Mouse (Mus musculus): ENCODE data around the gene Dapk3.
A peak's percentile ranks its signal among the peaks of the same experiment; 100 is the strongest.

Gene Dapk3

GRCm38 (mm10) chr10:81182336-81183333 lies at the start of gene Dapk3:
Gene Dapk3, plus strand, starts transcription at chr10:81183005.
- peak; percentile 99 for DNase-seq

- DNase-seq, result peak; percentile 76
These were observed 48.6 kb upstream of the Dapk3 start for GRCm38 (mm10) chr10:81134181-81134587.

GRCm38 (mm10) chr10:81134966-81135681 lies 47.7 kb upstream of the Dapk3 start, which contains the start of gene Zbtb7a:
Gene Zbtb7a, plus strand, starts transcription at chr10:81135220.
- peak; percentile 75 for DNase-seq

DNA sequence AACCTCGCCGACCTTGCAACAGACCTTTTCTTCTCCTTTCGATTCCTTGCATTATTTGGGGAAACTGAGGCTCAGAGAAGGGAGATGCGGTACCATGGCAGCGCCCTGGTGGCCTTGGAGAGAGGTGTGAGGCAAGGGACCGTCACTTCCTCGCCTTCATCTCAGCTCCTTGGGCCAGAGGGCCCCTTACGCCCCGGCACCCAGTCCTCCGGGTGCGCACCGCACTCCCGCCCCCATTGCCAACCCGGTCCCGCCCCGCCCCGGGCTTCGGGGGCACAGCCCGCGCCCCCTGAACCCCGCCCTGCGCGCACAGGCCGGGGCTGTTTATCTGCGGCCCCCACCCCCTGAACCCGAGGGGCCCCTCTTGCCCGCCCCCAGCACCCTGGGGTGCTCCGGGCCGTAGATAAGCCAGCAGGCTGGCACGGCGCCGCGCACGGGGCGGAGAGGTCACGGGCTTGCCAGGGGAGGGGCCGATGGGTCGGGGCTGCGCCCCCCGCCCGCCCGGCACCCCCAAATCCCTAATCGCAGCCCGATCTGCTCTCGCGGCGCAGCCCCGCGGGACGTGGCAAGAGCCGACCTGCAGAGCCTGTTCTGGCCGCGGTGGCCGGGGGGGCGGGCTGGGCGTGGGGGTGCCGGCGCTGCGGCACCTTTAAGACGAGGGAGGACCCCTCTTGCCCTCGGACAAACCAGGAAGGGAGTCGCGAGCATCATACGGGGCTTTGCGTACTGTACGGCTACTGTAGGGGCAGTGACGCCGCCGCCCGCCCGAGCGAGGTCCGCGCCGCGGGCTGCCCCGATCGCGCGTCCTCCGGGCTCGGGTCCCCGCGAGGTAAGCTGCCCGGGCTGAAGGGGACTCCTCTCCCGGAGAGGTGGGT lies 46.7 kb upstream of the Dapk3 start:
- peak; percentile 82 for DNase-seq

DNA sequence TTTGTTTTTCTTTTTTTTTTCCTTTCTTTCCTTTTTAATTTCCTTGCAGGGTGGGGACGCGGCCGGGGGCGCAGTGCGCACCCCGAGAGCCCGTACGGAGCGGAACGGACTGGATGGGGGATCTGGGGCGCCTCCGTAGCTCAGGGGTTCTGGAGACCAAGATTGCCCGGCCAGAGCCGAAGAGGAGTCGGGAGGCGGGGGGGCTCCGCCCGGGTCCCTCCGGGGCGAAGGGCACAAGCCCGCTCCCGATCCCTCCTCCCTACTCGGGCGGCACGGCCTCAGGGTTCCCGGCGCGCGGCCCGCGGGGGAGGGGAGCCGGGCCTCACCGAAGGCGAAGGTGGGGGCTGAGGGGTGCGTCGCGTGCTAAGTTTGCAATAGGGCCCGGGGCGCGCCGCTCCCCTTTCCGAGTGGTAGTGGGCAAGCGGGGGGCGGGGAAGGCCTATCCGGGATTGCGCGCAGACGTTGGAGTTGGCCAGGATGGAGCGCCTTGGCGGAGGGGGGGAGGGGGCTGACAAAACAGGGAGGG lies 46.0 kb upstream of the Dapk3 start:
- peak; percentile 91 for DNase-seq

DNA sequence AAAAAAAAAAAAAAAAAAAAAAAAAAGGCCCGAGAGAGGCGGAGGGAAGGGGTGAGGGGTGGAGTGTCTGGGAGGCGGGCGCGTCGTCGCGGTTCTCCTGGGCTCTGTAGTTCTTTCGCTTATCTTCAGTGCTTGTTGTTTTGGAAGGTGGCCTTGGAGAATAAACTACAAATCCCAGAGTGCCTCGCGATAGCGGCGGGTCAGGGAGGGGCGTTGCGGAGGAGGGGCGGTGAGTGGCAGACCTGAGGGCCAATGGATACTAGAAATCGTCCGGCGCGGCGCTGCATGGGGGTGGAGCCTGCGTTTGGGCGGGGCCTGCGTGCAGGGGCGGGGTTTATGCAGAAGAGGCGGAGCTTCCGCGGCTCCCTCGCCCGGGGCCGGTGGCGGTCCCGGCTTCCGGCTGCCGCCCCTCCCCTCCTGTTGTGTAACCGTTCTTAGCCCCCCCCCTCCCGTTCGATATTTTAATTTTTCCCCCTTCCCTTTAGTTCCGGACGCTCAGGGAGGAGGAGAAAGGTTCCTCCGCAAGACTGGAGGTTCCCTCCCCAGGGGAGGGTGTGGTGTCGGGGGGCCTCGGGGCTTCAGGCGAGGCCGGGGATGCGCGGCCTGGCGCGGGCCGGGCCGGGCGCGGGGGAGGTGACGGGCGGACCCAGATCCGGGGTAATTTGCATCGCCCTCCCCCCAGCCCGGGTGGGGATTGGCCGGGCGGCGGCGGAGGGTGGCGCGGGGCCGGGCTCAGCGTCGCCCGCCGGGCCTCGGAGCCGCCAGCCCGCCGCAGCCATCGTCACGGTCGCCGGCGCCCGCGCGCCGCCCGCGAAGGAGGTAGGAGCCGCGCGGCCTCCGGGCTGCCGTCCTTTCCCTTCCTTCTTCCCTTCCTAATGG lies 45.3 kb upstream of the Dapk3 start:
- peak; percentile 99 for DNase-seq

GRCm38 (mm10) chr10:81138131-81138782 lies 44.5 kb upstream of the Dapk3 start:
- DNase-seq, result peak; percentile 82

GRCm38 (mm10) chr10:81138821-81139528 lies 43.8 kb upstream of the Dapk3 start:
- DNase-seq, result peak; percentile 75

- DNase-seq, result no peak
These were observed 43.3 kb upstream of the Dapk3 start for GRCm38 (mm10) chr10:81139529-81139846.

DNA sequence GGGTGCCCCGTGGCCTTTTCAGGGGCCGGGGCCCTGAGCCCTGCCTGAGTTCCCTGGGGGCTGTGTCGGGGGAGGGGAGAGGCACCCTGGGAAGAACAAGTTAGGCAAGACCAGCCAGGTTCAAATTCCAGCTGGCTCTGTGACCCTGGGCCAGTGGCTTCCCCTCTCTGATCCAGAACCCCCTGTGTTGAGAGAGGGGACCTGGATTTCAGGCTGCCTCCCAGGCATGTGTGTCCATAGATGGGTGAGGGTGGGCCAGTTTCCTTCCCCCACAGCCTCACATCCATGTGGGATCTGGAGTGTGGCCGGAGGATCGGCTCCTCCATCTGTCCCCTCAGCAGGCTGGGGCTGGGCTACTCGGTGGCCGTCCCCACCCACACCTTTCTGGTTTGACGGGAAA lies 42.8 kb upstream of the Dapk3 start:
- DNase-seq, result peak; percentile 79

DNA sequence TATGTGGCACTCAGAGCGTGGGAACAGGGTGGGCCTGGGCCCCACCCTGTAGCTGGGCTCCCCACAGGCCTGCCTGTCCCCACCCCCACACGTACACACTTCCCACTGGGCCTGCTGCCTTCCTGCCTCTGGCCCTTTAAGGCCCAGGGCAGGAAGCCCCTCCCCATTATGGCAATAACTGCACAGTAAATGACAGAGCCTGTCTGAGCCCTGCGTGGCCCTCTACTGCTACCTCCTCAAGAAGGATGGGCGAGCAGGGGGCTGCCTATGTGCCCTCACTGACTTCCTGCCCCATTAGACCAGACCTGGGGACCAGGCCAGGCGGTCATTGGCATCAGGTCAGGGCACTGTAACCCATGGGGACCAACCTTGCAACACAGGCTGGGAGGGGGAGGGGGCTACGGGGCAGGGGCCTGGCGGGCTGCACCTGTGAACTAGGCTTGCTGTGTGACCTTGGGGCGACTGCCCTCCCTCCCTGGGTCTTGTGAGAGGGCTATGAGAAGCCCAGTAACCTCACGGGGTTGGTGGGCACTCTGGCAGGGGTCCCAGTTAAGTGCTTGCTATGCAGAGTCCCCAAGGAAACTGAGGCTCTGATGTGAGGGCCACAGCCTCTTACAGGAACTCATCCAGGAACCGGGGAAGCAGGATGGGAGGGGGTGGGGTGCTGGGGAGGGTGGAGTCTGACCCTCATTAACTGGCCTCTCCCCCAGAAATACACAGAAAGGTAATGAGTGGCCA lies 41.9 kb upstream of the Dapk3 start:
- DNase-seq, result peak; percentile 72

DNA sequence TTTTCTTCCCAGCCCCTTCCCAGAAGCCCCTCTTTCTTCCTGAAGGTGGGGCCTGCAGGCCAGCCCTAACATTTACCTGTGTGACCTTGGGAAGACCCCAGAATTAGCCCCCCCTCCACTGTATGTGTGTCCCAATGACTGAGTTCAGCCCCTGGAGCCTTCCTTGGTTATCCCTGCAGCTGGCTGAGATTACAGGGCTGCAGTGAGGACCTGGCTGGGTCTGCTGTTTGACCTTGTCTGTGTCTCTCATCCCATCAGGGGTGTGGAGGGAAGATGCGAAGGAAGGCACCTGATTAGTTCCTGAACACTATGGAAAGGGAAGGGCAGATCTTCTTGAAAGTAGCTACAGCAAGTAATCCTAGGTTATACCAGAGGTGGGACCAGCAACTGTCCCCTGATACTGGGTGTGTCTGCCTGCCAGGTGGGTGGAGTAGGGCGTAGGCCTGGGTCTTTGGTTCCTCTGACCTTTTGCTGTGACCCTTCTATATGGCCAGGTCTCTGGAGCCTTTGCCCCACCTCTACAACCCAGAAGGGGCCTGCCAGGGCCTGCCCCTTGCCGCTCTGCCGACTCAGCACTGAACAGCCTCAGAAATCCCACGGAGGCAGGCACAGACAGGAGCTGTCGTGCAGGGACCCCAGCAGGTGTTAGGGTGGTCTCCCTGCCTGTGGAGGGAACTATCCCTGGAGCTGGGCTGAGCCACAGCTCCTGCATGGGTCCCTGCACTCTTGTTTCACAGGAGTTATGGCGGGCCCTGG lies 41.2 kb upstream of the Dapk3 start:
- DNase-seq, result peak; percentile 56

DNA sequence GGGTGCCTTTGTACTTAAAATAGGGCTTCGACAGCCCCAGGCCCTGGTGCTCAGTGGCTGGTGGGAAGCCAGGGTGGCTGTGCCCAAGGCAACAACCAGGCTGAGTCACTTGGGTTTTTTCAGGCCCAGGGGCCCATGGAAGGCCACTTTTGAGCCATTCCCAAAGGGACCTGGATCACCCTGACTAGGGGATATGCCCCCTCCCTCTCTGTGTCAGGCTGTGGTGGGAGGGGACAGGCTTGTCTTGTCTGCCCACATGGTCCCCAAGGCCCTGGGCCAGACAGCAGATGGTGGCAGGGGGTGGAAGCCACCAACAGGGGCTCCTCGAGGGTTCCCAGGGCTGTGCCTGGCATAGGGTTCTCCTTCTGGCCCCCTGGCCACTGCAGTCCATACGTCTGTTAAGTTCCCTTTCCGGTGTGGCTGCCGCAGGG lies 40.2 kb upstream of the Dapk3 start:
- DNase-seq, result peak; percentile 79

GRCm38 (mm10) chr10:81143157-81143633 lies 39.6 kb upstream of the Dapk3 start:
- peak; percentile 83 for DNase-seq

DNA sequence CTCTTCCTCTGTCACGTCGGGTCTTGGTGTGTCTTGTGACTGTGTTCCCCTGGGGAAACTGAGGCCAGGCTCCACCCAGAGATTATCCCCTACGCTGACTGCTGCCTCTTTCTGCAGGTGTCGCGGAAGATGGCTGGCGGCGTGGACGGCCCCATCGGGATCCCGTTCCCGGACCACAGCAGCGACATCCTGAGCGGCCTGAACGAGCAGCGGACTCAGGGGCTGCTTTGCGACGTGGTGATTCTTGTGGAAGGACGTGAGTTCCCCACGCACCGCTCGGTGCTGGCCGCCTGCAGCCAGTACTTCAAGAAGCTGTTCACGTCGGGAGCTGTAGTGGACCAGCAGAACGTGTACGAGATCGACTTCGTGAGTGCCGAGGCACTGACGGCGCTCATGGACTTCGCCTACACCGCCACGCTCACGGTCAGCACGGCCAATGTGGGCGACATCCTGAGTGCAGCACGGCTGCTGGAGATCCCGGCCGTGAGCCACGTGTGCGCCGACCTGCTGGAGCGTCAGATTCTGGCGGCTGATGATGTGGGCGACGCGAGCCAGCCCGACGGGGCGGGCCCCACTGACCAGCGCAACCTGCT lies 38.9 kb upstream of the Dapk3 start:
- DNase-seq, result no peak

DNA sequence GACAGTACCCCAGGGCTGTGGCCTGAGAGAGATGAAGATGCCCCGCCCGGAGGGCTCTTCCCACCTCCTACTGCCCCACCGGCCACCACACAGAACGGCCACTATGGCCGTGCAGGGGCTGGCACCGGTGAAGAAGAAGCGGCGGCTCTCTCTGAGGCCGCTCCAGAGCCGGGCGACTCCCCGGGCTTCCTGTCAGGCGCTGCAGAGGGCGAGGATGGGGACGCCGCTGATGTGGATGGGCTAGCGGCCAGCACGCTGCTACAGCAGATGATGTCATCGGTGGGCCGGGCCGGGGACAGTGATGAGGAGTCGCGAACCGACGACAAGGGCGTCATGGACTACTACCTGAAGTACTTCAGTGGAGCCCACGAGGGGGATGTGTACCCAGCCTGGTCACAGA lies 38.1 kb upstream of the Dapk3 start:
- peak; percentile 59 for DNase-seq

DNA sequence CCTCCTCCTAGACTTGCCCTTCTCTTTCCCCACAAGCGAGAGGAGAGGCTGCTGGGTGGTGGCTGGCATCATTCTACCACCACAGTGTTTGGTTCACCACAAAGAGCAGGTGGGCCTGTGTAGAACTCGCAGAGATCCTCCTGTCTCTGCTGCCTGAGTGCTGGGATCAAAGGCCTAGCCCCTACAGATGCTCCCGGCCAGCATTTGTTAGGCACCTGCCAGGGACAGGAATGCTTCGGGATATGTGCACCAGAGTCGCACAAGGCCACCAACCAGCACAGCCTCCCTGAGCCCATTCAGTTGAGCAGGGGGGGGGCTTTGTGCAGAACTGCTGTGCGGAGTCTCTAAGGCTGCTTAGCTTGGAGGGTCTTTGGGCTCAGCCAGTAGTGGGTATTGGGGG lies 37.5 kb upstream of the Dapk3 start:
- no peak for DNase-seq

DNA sequence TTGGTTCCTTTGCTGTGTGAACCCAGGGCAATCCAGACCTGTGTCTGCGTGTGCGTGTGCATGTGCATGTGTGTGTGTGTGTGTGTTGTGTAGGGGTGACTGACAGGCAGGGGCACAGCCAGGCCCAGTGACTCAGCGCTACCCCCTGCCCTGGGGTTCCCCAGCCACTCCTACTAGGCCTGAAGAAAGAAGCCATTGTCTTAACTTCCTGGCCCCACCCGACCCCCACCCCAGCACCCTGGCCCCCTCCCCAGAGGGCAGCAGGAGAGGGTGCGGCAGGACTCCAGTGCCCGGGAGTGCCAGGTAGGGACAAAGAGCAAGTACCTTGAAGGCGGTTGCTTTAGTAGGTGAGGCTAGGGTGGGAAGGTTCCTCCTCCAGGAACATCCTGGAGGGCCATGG lies 37.0 kb upstream of the Dapk3 start:
- no peak for DNase-seq
